Mouse (Mus musculus) activated CD4-positive, CD25-positive, alpha-beta regulatory T cell, adult 4 months (primary cell): Measurements from ENCODE around the gene Miip. TPM values are rescaled to one million over a fixed set of nuclear protein-coding genes. Genes with fewer than 3 reads are reported as not detected.
A peak's percentile ranks its signal among the peaks of the same experiment; 100 is the strongest.

Experiments used
- ATAC-seq: one replicate; pipeline ENCODE4 v1.8.0; 2017
- polyA plus RNA-seq, 2 experiments: library from polyadenylated mRNA; unstranded; fragments of 100-300 nt; shearing (Covaris generic); gene quantifications; one replicate each; pipeline ENCODE4 v1.2.1; 2017

Gene Miip
- 10 to 100 TPM; 52.3 to 77.0 TPM for polyA plus RNA-seq

GRCm38 (mm10) chr4:147868450-147869031 is at the start of gene Miip, which contains the start of gene Fv1:
Gene Miip (minus strand): TSS chr4:147868816.
Gene Fv1 (plus strand): TSS chr4:147868979.
- ATAC-seq: peak; percentile 98

- ATAC-seq: no peak
Observed at GRCm38 (mm10) chr4:147909486-147909885, 40.9 kb upstream of the Miip start.

GRCm38 (mm10) chr4:147906230-147906629 is 37.6 kb upstream of the Miip start:
- ATAC-seq: no peak

GRCm38 (mm10) chr4:147905090-147905659 is 36.6 kb upstream of the Miip start:
- no peak for ATAC-seq

GRCm38 (mm10) chr4:147904313-147905089 is 35.9 kb upstream of the Miip start, which contains the start of gene Mfn2:
Gene Mfn2 (minus strand): TSS chr4:147904704.
- peak; percentile 90 for ATAC-seq

DNA sequence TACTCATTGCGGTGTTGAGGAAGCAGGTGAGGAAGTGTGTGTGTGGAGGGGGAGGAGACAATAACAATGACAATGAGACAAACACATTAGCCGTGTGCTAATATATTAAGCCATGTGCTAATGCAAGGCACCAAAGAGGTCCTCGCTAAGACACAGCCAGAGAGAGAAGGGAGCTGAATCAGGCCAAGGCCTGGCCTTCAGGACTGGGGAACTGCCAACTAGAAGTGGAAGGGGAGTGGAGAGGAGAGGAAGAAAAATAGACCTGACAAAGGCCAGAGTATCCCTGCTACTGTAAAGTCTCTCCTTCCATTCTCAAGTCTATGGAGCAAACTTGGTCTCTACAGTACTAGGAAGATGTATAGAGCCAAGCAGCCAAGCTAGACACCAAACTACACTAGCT is 35.0 kb upstream of the Miip start:
- ATAC-seq: no peak

GRCm38 (mm10) chr4:147902906-147903500 is 34.4 kb upstream of the Miip start:
- ATAC-seq: no peak

- ATAC-seq: no peak
Observed at GRCm38 (mm10) chr4:147900452-147900851, 31.8 kb upstream of the Miip start.

- no peak for ATAC-seq
Observed at GRCm38 (mm10) chr4:147897348-147897747, 28.7 kb upstream of the Miip start.

GRCm38 (mm10) chr4:147896411-147896810 is 27.8 kb upstream of the Miip start:
- peak; percentile 76 for ATAC-seq

GRCm38 (mm10) chr4:147895815-147896330 is 27.3 kb upstream of the Miip start:
- ATAC-seq: no peak

- no peak for ATAC-seq
Observed at GRCm38 (mm10) chr4:147890341-147890740, 21.7 kb upstream of the Miip start.

DNA sequence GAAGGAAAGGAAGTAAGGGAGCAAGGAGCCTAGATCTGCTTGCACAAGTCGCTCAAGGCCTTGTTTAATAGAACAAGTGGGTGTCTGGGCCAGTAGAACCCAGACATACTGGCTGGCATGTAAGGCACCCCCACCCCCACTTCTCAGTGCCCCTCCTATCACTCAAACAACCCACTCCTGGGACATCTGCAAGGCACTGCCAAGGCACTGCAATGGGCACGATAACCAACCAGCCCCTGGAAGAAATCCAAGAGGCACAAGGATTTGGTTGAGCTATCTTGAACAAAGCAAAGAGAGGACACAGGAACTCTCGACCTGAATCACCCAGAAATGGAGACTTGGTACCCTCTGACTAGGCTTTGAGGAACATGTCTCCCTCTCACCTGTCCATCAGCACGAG is 19.6 kb upstream of the Miip start:
- ATAC-seq: no peak

DNA sequence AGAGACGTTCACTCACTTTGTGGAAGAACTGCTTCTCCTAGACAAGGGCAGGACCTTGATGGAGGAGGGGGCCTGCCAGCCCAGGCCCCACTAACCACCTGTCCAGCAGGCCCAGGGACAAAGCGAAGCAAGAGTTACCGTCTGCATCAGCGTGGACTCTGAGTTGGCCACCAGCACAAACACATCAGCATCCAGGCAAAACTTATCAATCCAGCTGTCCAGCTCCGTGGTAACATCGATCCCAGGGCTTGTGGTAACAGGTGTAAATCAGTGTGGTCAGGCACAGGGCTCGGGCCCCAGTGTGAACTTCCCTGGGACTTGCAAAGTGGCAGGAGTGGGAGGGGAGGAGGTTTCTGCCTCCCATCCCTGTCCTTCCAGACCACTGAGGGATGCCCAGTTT is 18.7 kb upstream of the Miip start:
- ATAC-seq: no peak

DNA sequence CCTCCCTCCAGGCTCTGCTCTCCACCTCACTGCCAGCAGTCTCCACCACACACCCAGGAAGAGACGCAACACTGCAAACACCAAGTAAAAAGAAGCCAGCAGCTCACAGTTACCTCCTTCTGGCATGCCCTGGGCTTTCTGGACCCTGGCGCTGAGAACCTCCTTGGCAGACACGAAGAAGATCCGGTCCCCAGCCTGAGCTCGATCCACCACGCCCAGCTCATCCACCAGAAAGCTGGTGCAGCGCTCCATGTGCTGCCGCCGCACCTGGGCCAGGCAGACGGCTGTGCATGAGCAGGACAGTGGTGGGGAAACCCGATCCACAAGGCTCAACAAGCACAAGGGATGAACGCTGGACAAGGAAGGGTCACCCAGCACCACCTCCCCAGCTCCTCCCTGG is 17.5 kb upstream of the Miip start:
- ATAC-seq: no peak

GRCm38 (mm10) chr4:147884138-147884537 is 15.5 kb upstream of the Miip start:
- no peak for ATAC-seq

GRCm38 (mm10) chr4:147883041-147883440 is 14.4 kb upstream of the Miip start:
- ATAC-seq: no peak

DNA sequence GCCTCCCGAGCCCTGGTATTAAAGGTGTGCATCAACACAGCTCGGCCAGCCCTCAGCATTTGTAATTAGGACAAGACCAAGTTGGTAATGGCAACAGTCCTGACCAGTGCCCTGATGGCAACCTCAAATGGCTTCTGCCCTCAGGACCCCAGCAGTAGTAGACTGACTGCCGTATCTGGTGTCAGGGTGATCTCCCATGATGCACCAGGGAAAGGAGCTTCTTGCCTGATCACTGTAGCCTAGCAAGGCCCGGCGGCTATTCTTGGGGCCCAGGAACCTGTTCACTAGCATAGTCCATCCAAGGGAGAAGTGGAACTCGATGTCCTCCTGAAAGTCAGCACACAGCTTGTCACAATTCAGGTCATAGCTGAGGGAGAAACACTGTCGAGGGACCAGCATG is 13.2 kb upstream of the Miip start:
- ATAC-seq: no peak

GRCm38 (mm10) chr4:147879865-147880264 is 11.2 kb upstream of the Miip start:
- no peak for ATAC-seq

GRCm38 (mm10) chr4:147879456-147879855 is 10.8 kb upstream of the Miip start:
- ATAC-seq: no peak

DNA sequence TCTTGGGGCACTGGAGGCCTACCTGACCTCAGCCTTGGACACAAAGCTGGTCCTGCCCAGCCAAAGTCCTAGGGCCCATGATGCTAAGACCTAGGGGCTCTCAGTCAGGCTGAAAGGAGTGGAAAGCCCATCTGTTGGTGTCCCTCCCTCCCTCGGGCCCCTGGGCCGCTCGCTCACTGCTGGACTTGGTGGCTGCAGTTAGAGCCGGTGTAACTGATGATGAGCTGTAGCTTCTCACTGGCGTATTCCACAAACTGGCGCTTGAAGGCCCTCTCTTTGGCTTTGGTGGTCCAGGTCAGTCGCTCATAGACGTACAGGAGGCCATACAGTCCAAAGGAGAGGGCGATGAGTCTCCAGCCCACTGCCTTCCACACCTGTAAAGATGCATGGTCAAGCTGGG is 9.9 kb upstream of the Miip start:
- no peak for ATAC-seq

GRCm38 (mm10) chr4:147875852-147876575 is 7.4 kb upstream of the Miip start:
- peak; percentile 52 for ATAC-seq

- ATAC-seq: no peak
Observed at GRCm38 (mm10) chr4:147869238-147869637, 622 bp upstream of the Miip start.
